Mouse (Mus musculus) hindbrain, embryonic 11.5 days (tissue): ENCODE results near the gene Uhrf1. TPM values are rescaled to one million over a fixed set of nuclear protein-coding genes. Genes with fewer than 3 reads are reported as not detected.

ENCODE experiments used
- ATAC-seq: fragments of 200-750 bp; cut with Nextera tagmentation; 2 replicates; pipeline ENCODE4 v1.8.0; 2017; ENCODE audit warnings: mild to moderate bottlenecking, moderate TSS enrichment, moderate library complexity; ENCODE audit not compliant: low FRiP score
- DNase-seq: peaks from one replicate; pipeline ENCODE4 v3.0.0-alpha.2; 2015; ENCODE audit warnings: low spot score
- H3K27ac ChIP-seq: fragments of 300-500 bp; sonication (generic); 2 replicates; pipeline ENCODE4 v1.5.1; 2014; ENCODE audit warnings: mild to moderate bottlenecking, low read depth, low read length
- H3K27me3 ChIP-seq: fragments of 300-500 bp; sonication (generic); 2 replicates; pipeline ENCODE4 v1.6.1; 2014; ENCODE audit warnings: mild to moderate bottlenecking, low read length, moderate library complexity, mixed read lengths; ENCODE audit not compliant: control insufficient read depth, insufficient read depth
- H3K36me3 ChIP-seq: fragments of 300-500 bp; sonication (generic); 2 replicates; pipeline ENCODE4 v1.6.1; 2014; ENCODE audit warnings: mild to moderate bottlenecking, low read length, moderate library complexity, mixed read lengths; ENCODE audit not compliant: control insufficient read depth, insufficient read depth
- H3K4me1 ChIP-seq: fragments of 300-500 bp; sonication (generic); replicated peaks from 2 replicates; pipeline ENCODE4 v1.6.1; 2014; ENCODE audit warnings: low read length, mixed read lengths; ENCODE audit not compliant: control insufficient read depth, insufficient read depth
- H3K4me2 ChIP-seq: fragments of 300-500 bp; sonication (generic); replicated peaks from 2 replicates; pipeline ENCODE4 v1.6.1; 2014; ENCODE audit warnings: mild to moderate bottlenecking, low read depth, low read length
- H3K4me3 ChIP-seq: fragments of 300-500 bp; sonication (generic); 2 replicates; pipeline ENCODE4 v1.5.1; 2014; ENCODE audit warnings: low read depth, low read length
- H3K9ac ChIP-seq: fragments of 300-500 bp; sonication (generic); 2 replicates; pipeline ENCODE4 v1.6.1; 2014; ENCODE audit warnings: low read depth, low read length
- H3K9me3 ChIP-seq: fragments of 300-500 bp; sonication (generic); 2 replicates; pipeline ENCODE4 v1.6.1; 2016; ENCODE audit warnings: low read length; ENCODE audit not compliant: control insufficient read depth
- WGBS: fragments of 180-500 bp; shearing (Covaris S2); extraction: QIAGEN DNeasy Blood & Tissue Kit; methylation state at CpG from one replicate; pipeline ENCODE4 v1.1.7; 2014; 5-methylcytosine and 5-hydroxymethylcytosine counted together
- polyA plus RNA-seq: library from polyadenylated mRNA; unstranded; fragments of >200 nt; fragmentation: Nextera tagmentation; extraction: Ambion mirVana; gene quantifications from 2 replicates; pipeline ENCODE4 v1.2.1, GENCODE M21; 2014

Gene Uhrf1
- polyA plus RNA-seq, 1 experiment from 2014 or later, result 77.7 TPM

DNA sequence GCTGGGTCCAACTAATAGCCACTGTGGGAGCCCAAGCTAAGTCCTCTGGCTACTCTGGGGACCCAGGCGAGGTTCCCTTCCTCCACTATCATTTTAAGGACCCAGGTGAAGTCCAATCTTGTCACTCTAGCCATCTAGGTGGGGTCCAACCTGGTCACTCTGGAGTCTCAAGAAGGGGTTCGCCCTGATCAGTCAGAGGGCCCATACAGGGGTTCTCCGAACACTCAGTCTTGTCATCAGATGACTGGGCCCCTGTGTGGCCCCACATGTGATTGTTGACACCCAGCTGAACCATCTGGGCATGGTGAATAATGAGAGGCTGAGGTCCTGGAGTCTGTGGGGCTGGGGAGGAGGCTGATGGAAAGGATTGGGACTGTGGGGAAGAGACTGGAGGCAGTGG is 33.4 kb upstream of the Uhrf1 start:
- ATAC-seq (peak; percentile 39; the same call in 1 of the 2 replicates), DNase-seq (no peak)
- Histone ChIP-seq H3K4me3 (peak overlapping the region; percentile 33), H3K9ac (peak overlapping the region; percentile 63), H3K27ac (peak overlapping the region; percentile 42; the same call in 1 of the 2 replicates), H3K4me2 (peak overlapping the region; percentile 74), H3K36me3 (0 out of 2 replicates have a peak, but pooled peaks cover 2% of the 10 kb centered on the region), H3K9me3 (no peaks in the 10 kb centered on the region), H3K27me3 (no peaks in the 10 kb centered on the region), H3K4me1 (no peaks in the 10 kb centered on the region)
- WGBS, result 74% methylated on average over 3 of the region's 3 CpGs

DNA sequence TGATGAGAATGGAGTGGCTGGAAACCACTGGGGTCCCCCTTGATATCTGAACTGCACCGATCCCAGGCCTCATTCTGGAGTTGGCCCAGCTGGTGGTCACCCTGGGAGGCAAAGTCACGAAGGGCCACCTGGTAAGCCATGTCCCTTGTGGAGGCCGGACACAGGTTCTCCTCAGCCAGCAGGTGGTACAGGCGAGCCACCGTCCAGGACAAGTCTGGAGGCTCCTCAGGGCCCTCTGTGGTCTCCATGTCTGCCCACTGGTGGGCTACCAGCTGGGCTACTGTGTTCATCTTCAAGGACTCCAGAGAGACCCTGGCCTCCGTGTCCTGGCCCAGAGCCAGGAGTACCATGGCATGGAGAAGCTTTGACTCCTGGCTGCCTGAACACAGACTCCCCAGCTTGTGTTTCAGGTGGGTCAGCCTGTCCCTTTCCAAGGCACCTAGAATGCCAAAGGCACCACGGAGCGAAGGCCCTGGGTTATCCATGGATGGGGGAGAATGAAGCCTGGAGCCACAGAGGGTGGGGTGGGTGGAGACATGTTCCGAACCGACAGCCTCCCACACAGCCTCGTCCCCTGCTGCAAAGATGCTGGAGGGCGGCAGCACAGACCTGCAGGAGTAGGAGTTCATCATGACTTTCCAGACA is 31.4 kb upstream of the Uhrf1 start:
- 86% methylated on average over 12 of the region's 12 CpGs for WGBS
- H3K9me3 ChIP-seq, result no peaks in the 10 kb centered on the region
- no peak for DNase-seq

DNA sequence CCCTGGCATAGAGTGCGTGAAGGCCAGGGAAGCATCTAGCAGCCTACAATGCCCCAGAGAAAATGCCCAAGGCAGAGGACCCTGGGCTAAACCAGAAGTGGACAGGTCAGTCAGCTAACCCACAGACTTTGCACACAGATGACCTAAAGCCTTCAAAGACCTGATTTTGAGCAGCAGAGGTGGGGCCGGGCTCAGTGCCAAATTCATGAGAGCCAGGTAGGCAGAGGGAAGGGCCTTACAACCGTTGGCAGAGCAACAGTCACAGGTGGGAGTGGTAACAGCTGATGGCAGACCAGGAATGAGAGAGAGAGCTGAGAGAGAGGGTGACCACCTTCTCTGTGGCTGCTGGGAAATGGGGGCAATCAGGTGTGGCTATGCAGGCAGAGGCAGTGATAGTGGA is 30.5 kb upstream of the Uhrf1 start:
- Histone ChIP-seq H3K4me1 (no peaks in the 10 kb centered on the region), H3K36me3 (0 out of 2 replicates have a peak, but pooled peaks cover 2% of the 10 kb centered on the region), H3K27ac (no peak overlapping the region), H3K4me2 (no peak overlapping the region), H3K27me3 (no peaks in the 10 kb centered on the region), H3K9ac (no peak overlapping the region), H3K4me3 (no peak overlapping the region), H3K9me3 (no peaks in the 10 kb centered on the region)
- WGBS, result 74% methylated on average over 3 of the region's 3 CpGs
- ATAC-seq (no peak), DNase-seq (no peak)

More for the DNA sequence above, 31.4 kb upstream of the Uhrf1 start:
- no peak overlapping the region for H3K27ac ChIP-seq
- H3K27me3 ChIP-seq, result no peaks in the 10 kb centered on the region
- H3K4me3 ChIP-seq, result no peak overlapping the region
- H3K36me3 ChIP-seq, result 0 out of 2 replicates have a peak, but pooled peaks cover 2% of the 10 kb centered on the region
- H3K4me2 ChIP-seq, result no peak overlapping the region
- H3K9ac ChIP-seq, result no peak overlapping the region
- no peaks in the 10 kb centered on the region for H3K4me1 ChIP-seq
- no peak for ATAC-seq

DNA sequence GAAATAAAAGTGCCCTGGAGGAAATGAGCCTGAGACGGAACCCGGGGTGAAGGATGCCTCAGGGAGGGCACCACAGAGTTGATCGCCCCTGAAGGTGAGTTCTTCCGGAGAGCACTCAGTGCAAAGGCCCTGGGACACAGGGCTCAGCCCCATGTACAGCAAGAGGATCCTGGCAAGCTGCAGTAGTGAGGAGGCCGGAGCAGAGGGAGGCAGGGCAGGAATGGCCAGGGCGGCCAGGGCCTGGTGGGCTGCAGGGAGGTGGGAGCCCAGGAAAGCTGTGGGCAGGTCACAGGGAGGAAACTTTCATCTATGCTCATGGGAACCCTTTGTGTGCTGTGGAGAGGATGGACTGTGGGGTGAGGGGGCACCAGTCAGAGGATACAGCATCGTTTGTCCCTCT is 29.6 kb upstream of the Uhrf1 start:
- no peak for ATAC-seq
- H3K27ac ChIP-seq, result no peak overlapping the region
- 88% methylated on average over 7 of the region's 7 CpGs for WGBS

DNA sequence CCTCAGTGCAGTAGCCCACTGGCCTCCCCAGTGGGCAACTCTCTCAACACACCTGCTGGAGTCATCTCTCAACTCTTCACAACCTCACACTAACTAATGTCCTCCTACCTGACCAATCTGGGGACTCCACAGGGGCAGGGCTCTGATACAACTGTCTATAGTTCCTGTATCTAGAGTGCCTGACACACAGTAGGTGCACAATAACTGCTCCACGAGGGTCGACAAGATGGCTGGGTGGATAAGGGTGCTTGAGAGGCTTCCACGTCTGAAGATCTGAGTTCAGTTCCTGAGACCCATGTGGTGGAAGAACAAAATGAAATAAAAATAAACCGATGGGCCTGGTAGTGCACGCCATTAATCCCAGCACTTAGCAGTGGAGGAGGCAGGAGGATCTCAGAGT is 29.1 kb upstream of the Uhrf1 start:
- no peak overlapping the region for H3K4me3 ChIP-seq
- no peak overlapping the region for H3K27ac ChIP-seq
- no peak overlapping the region for H3K4me2 ChIP-seq
- 0 out of 2 replicates have a peak, but pooled peaks cover 2% of the 10 kb centered on the region for H3K36me3 ChIP-seq
- no peaks in the 10 kb centered on the region for H3K27me3 ChIP-seq
- ATAC-seq (no peak), DNase-seq (no peak)
- no peaks in the 10 kb centered on the region for H3K4me1 ChIP-seq
- no peak overlapping the region for H3K9ac ChIP-seq
- no peaks in the 10 kb centered on the region for H3K9me3 ChIP-seq
- WGBS, result 89% methylated on average over 5 of the region's 5 CpGs

More for the DNA sequence above, 29.6 kb upstream of the Uhrf1 start:
- Histone ChIP-seq H3K9ac (no peak overlapping the region), H3K9me3 (no peaks in the 10 kb centered on the region), H3K4me1 (no peaks in the 10 kb centered on the region), H3K36me3 (0 out of 2 replicates have a peak, but pooled peaks cover 2% of the 10 kb centered on the region), H3K4me2 (no peak overlapping the region), H3K27me3 (no peaks in the 10 kb centered on the region), H3K4me3 (no peak overlapping the region)
- no peak for DNase-seq

DNA sequence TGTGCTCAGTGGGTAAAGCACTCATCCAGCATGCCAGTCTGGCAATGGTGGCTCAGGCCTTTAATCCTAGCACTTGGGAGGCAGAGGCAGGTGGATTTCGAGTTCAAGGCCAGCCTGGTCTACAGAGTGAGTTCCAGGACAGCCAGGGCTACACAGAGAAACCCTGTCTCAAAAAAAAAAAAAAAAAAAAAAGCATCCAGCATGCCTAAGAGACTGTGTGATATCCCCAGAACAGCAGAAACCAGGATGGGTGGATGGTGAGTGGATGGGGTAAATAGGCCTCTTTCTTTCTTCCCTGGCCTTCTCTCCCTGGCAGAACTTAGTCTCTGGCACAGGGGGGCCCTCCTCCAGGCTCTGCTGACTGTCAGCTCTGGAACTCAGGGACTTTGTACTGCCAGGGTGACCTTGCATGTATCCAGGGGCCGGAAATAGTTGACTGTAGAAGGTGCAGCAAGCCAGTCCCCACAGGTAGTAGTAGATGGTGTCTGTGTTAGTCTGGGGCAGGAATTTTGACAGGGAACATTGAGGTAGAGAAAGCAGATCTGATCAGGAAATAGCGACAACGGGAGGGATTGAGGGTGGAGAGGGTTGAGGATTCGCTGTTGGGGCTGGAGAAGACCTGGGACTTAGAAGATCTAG is 27.2 kb upstream of the Uhrf1 start:
- 30% methylated on average over 5 of the region's 5 CpGs for WGBS
- peak overlapping the region; percentile 52 for H3K9ac ChIP-seq
- DNase-seq, result no peak
- H3K4me2 ChIP-seq, result peak overlapping the region; percentile 62
- no peaks in the 10 kb centered on the region for H3K27me3 ChIP-seq
- ATAC-seq, result no peak
- H3K4me3 ChIP-seq, result peak overlapping the region; percentile 36
- H3K4me1 ChIP-seq, result no peaks in the 10 kb centered on the region
- H3K36me3 ChIP-seq, result 0 out of 2 replicates have a peak, but pooled peaks cover 2% of the 10 kb centered on the region
- no peaks in the 10 kb centered on the region for H3K9me3 ChIP-seq
- H3K27ac ChIP-seq, result no peak overlapping the region

DNA sequence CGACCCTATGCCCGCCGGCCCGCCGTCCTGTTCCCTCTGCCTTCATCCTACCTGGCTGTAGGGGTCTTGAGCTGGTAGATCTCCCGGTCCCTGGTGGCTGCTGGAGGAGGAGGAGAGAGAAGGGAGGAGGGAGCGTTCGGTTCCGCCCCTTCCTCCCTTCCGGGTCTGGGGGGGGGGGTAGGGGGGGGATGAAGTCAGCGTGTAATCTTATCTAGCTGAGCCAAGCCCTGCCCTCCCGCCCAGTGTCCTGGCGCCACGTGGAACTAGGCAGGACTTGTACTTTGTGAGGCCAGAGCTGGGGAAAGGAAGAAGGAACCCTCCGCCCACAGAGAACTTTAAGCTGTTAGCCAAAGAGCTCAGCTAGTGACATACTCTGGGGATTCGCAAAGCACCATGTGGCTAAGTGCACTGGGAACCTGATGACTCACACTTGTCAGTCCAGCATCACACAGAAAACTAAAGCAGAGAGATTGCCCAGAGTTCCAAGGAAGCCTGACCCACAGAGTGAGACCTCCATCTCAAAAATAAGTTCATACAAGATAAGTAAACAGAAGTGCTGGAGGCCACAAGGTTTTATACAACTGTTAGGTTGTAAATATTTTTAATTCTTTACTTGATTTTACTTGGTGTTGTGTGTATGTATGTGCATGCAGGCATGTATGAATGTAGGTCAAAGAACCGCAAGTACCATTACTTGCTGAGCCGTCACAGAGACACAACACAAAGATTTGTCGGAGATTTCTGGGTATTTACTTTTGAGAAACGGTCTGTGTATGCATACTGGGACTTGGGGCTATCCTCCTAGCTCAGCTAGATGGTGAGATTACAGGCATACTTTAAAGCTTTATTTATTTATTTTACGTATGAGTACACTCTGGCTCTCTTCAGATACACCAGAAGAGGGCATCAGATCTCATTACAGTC is 26.2 kb upstream of the Uhrf1 start, which contains the start of gene Ticam1:
Ticam1 (minus strand) TSS at position 144 of the 924 bp plus-strand sequence.
- no peaks in the 10 kb centered on the region for H3K9me3 ChIP-seq
- no peaks in the 10 kb centered on the region for H3K36me3 ChIP-seq
- peak within 1 kb of the TSS; percentile 52 for H3K9ac ChIP-seq
- H3K27me3 ChIP-seq, result no peaks in the 10 kb centered on the region
- no peaks in the 10 kb centered on the region for H3K4me1 ChIP-seq
- peak within 1 kb of the TSS; percentile 0; the same call in 1 of the 2 replicates for H3K27ac ChIP-seq
- peak within 1 kb of the TSS; percentile 62 for H3K4me2 ChIP-seq
- ATAC-seq, result peak; percentile 89
- H3K4me3 ChIP-seq, result peak within 1 kb of the TSS; percentile 36
- peak; percentile 88 for DNase-seq
- 10% methylated on average over 17 of the region's 21 CpGs for WGBS

DNA sequence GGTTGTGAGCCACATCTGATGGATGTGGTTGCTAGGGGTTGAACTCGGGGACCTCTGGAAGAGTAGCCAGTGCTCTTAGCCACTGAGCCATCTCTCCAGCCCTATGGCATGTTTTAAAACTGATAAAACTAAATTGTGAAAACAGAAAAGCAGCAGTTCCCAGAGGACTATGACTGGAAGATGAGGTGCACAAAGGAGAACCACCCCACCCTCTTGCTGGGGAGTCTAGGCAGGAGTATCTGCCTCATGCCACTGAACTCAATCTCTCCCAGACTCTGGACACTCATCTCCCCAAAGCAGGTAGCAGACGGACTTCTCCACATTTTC is 25.6 kb upstream of the Uhrf1 start:
- H3K36me3 ChIP-seq, result no peaks in the 10 kb centered on the region
- H3K27ac ChIP-seq, result no peak overlapping the region
- no peaks in the 10 kb centered on the region for H3K9me3 ChIP-seq
- no peak overlapping the region for H3K4me3 ChIP-seq
- no peaks in the 10 kb centered on the region for H3K27me3 ChIP-seq
- no peak overlapping the region for H3K4me2 ChIP-seq
- H3K4me1 ChIP-seq, result no peaks in the 10 kb centered on the region
- 53% methylated on average over 2 of the region's 2 CpGs for WGBS
- DNase-seq (no peak), ATAC-seq (peak; percentile 10; the same call in 1 of the 2 replicates)
- H3K9ac ChIP-seq, result no peak overlapping the region
